In the genomic region with DNA sequence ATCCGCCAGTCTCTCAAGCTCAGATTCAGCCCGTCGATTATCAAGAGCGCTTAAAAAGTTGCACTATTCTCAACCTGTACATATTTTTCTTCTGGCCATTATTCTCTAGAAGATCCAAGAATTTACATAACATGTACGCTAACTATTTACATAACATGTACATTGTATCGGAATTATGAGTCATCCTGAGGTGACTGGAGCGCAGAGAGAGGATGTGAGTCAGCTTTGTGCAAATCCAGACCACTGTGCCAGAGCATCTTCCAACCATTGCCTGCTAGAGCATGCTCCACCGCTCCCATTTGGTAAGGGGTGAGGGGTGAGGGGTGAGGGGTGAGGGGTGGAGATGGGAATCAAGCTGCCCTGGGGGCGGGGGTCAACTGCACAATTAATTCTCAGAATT, we compare ENCODE assay signal across 39 mouse cellular contexts. TPM values are rescaled to one million over a fixed set of nuclear protein-coding genes. Genes with fewer than 3 reads are reported as not detected.
"Had no signal": no experiment of that assay in that cellular context is flagged by ENCODE, and none has a peak within 500 bp of the region (broad histone marks: within the 10 kb centered on the region; RNA-seq: fewer than 3 reads in every experiment).

No protein-coding gene starts in this region.

- H3K4me2 ChIP-seq: heart, embryonic 11.5 days; heart, embryonic 13.5 days; heart, embryonic 15.5 days; hindbrain, embryonic 12.5 days; hindbrain, embryonic 14.5 days; intestine, embryonic 15.5 days; limb, embryonic 13.5 days; limb, embryonic 15.5 days; liver, embryonic 12.5 days had no signal

- H3K4me3 ChIP-seq: heart, embryonic 13.5 days; heart, embryonic 15.5 days; hindbrain, embryonic 12.5 days; intestine, embryonic 15.5 days; layer of hippocampus, adult 2 months; limb, embryonic 13.5 days; limb, embryonic 15.5 days; liver, embryonic 12.5 days had no signal

- H3K27me3 ChIP-seq: intestine, embryonic 15.5 days had no signal

- ATAC-seq: hindbrain, embryonic 16.5 days; inflammation-experienced regulatory T-cells, adult 6 months; intestine, embryonic 15.5 days; intestine, postnatal 0 days; liver, embryonic 12.5 days had no signal

- DNase-seq: gastrocnemius, postnatal 14 days; gastrocnemius, postnatal 36 days; heart, adult 18-20 months; heart, postnatal 14 days; heart, postnatal 36 days; kidney, adult 18-20 months; kidney, adult 8-10 months; kidney, postnatal 10 days; kidney, postnatal 25 days; kidney, postnatal 4 days; layer of hippocampus, postnatal 36 days; left cerebral cortex, postnatal 4 days had no signal

- H3K36me3 ChIP-seq: heart, embryonic 13.5 days; heart, embryonic 15.5 days; hindbrain, embryonic 12.5 days; intestine, embryonic 15.5 days; limb, embryonic 13.5 days; limb, embryonic 15.5 days; liver, embryonic 12.5 days had no signal

- H3K9ac ChIP-seq: heart, embryonic 13.5 days; heart, embryonic 15.5 days; hindbrain, embryonic 12.5 days; hindbrain, embryonic 14.5 days; intestine, embryonic 15.5 days; limb, embryonic 13.5 days; limb, embryonic 15.5 days; liver, embryonic 12.5 days; liver, embryonic 14.5 days had no signal

- H3K27ac ChIP-seq: heart, embryonic 13.5 days; heart, embryonic 15.5 days; hindbrain, embryonic 12.5 days; hindbrain, embryonic 14.5 days; intestine, embryonic 15.5 days; layer of hippocampus, adult 2 months; limb, embryonic 13.5 days; limb, embryonic 15.5 days; liver, embryonic 12.5 days; liver, embryonic 14.5 days had no signal

- H3K4me1 ChIP-seq: heart, embryonic 13.5 days; heart, embryonic 15.5 days; intestine, embryonic 15.5 days; limb, embryonic 13.5 days; limb, embryonic 15.5 days; liver, embryonic 12.5 days had no signal

- H3K9me3 ChIP-seq: heart, embryonic 13.5 days; heart, embryonic 15.5 days; hindbrain, embryonic 12.5 days; intestine, embryonic 15.5 days; limb, embryonic 15.5 days; liver, embryonic 12.5 days had no signal

RNA-seq across cellular contexts. Expression of a gene that starts 24.2 kb away (rescaled TPM):
- total RNA-seq: hematopoietic stem cell, adult 5-6 weeks had no signal

RNA-seq across cellular contexts. Expression of a gene that starts 29.6 kb away (rescaled TPM):
- total RNA-seq: gastrocnemius, adult 18-20 months; gastrocnemius, adult 8-10 months; gastrocnemius, postnatal 14 days; gastrocnemius, postnatal 36 days; granulocyte monocyte progenitor cell, adult 5-6 weeks; heart, adult 18-20 months; heart, postnatal 14 days; heart, postnatal 36 days; hematopoietic stem cell, adult 5-6 weeks; layer of hippocampus, adult 2 months; layer of hippocampus, postnatal 10 days; layer of hippocampus, postnatal 36 days; left cerebral cortex, adult 18-20 months; left cerebral cortex, adult 8-10 months; left cerebral cortex, postnatal 25 days; left cerebral cortex, postnatal 4 days; liver, adult 2 months had no signal
- polyA plus RNA-seq: heart, embryonic 11.5 days; heart, embryonic 13.5 days; heart, embryonic 15.5 days; heart, postnatal 0 days; hindbrain, embryonic 12.5 days; hindbrain, embryonic 14.5 days; hindbrain, embryonic 16.5 days; inflammation-experienced regulatory T-cells, adult 6 months; intestine, embryonic 15.5 days; intestine, postnatal 0 days; kidney, embryonic 14.5 days; kidney, embryonic 16.5 days; limb, embryonic 11.5 days; limb, embryonic 13.5 days; limb, embryonic 15.5 days; liver, adult 2 months; liver, embryonic 12.5 days; liver, embryonic 14.5 days had no signal

RNA-seq across cellular contexts. Expression of a gene that starts 47.0 kb away (rescaled TPM):
- total RNA-seq: gastrocnemius, adult 18-20 months; gastrocnemius, postnatal 36 days; granulocyte monocyte progenitor cell, adult 5-6 weeks; heart, adult 18-20 months; heart, postnatal 14 days; heart, postnatal 36 days; hematopoietic stem cell, adult 5-6 weeks; liver, adult 2 months had no signal
- polyA plus RNA-seq: heart, embryonic 13.5 days; heart, embryonic 15.5 days; heart, postnatal 0 days; kidney, embryonic 14.5 days; kidney, embryonic 16.5 days; limb, embryonic 11.5 days; limb, embryonic 13.5 days; liver, adult 2 months; liver, embryonic 12.5 days had no signal
